Mouse (Mus musculus): ENCODE measurements at regions not wholly inside any gene's neighbourhood (a gene's known extent, or its start where the extent isn't known, plus 50 kb on each side); places are given as distances from the start of the nearest gene placed in this dataset.

- DNase-seq (ENCODE audit: inconsistent ontology term), result no peak
These were observed 80.6 kb downstream of the Fam53a start for GRCm38 (mm10) chr5:33548800-33549199.

- DNase-seq (ENCODE audit: inconsistent ontology term), result peak; percentile 49
These were observed 86.1 kb downstream of the Fam53a start for GRCm38 (mm10) chr5:33543372-33543771.

- DNase-seq (ENCODE audit: inconsistent ontology term), result peak; percentile 52
These were observed 86.8 kb downstream of the Fam53a start for GRCm38 (mm10) chr5:33542643-33543042.

GRCm38 (mm10) chr5:33542000-33542554, 87.4 kb downstream of the Fam53a start:
- peak; percentile 92 for DNase-seq (ENCODE audit: inconsistent ontology term)

GRCm38 (mm10) chr5:33540259-33540658, 89.2 kb downstream of the Fam53a start:
- DNase-seq (ENCODE audit: inconsistent ontology term), result peak; percentile 40

DNA sequence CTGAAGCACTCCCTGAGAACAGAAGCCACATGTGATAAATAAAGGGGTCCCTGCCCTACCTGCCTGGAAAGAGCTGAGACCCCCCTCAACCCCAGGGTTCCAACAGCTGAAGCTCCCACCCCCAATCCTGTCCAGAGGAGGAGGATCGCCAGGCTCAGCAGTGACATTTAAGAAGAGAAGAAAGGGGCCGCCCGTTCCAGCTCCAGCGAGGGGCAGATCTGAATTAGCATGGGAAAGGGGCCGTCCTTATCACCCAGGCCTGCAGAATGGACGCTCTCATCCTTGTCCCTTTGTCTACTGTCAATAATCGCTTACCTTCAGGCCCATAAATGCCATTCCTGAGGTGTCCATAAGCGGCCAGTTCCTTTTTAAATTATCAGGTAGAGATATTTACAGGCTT, 92.0 kb downstream of the Fam53a start:
- DNase-seq (ENCODE audit: inconsistent ontology term), result no peak

- no peak for DNase-seq (ENCODE audit: inconsistent ontology term)
These were observed 92.4 kb downstream of the Fam53a start for GRCm38 (mm10) chr5:33537017-33537416.

DNA sequence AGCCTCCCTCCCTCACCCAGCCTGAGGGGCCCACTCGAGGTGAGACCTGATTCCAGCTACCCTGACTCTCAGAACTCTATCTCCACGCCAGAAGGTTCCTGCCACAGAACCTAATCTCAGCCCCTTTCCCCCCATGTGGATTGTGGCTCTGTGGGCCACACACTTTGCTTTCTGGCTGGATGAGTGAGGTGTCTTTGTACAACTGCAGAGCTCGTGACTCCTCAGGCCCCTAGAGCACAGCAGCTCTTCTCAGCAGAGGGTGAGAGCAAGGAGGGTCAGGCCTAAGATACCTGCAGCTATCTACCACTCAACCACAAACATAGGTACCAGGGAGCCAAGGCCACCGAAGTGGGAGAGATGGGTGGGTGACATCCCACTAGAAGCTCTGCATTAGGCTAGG, 93.2 kb downstream of the Fam53a start:
- no peak for DNase-seq (ENCODE audit: inconsistent ontology term)

DNA sequence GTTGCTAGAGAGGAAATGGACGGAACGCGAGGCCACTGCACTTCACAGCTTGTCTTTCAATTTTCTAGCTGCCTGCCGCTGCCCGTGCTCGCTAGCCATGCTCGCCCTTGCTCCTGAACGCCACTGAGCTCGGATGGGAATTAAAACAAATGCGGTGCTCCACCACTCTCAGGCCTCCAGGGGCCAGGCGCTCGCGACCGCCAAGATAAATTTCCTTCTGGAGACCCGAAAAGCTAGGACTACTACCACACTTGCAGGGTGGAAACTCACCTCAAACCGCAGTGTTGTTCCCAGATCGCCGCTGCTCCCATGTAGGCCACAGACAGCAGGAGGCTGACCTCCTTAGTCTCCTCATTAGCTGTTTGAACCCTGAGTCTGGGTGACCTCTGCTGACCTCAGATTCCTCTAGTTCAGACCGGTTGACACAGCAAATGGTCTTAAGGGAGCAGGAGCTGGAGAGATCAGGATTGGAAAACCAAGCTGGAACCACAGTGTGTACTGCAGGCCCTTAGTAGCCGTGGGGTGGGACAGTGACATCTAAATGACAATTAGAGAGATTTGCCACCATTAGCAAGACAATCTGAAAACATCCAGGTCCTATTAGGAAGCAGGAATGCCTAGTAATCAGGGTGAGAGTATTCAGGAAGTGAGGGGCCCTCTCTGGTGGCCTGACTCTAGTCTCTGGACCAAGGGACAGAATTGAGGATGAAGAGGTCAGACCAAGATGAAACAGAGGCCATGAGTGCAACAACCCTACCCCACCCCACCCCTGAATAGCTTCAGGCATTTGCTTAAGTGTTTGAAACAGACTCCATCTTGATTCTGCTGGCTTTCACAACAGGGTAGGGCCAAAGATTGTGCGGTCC, 94.1 kb downstream of the Fam53a start:
- no peak for DNase-seq (ENCODE audit: inconsistent ontology term)

GRCm38 (mm10) chr5:33534345-33534744, 95.1 kb downstream of the Fam53a start:
- no peak for DNase-seq (ENCODE audit: inconsistent ontology term)

- DNase-seq (ENCODE audit: inconsistent ontology term), result no peak
These were observed 96.2 kb downstream of the Fam53a start for GRCm38 (mm10) chr5:33533185-33533584.

DNA sequence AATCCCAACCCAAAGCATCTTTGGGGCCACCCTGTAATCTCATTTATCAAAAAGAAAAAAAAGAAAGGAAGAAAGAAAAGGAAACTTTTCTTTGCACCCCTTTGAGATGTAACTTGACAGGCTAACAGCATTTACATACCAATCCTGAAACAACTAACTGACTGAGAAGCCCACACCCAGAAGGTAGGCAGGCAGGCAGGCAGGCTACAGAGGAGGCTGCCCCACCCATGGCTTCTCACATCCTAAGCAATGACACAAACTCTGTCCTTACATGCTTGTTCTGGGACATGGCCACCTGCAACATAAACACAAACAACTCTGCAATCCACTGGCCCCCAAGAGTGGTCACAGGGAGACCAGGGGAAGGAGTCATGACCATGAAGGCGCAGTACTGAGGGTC, 97.5 kb upstream of the Nkx1-1 start:
- DNase-seq (ENCODE audit: inconsistent ontology term), result no peak

GRCm38 (mm10) chr5:33529771-33530170, 96.0 kb upstream of the Nkx1-1 start:
- DNase-seq (ENCODE audit: inconsistent ontology term), result no peak

DNA sequence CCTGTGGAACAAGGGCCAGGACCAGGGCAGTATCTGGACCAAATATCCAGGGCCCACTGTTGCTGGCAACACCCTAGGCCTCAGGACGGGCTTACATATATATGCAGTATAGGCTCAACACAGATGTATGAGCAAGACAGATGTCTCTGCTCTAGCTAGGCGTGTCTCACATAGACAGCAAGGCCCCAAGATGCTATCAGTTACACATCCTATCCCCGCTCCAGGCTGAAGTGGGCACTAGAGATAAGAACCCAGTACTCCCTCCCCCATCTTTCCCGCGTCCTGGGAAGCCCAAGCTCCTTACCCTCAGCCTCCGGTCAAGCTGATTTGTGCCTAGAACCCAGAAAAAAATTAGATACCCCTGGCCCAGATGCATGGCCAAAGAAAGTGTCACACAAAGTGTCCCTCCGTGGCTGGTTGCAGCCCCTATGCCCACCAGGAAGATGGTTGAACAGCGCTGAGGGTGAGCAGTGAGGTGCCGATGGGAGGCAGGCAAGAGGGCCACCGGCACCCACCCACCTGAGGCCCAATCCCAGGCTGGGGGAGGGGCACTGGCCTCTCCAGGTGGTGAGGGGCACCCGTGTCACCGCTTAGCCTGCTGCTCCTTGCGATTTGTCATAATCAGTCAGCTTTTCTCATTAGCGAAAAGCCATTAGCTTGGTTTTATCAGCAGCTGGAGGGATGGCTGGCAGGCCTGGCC, 95.3 kb upstream of the Nkx1-1 start:
- no peak for DNase-seq (ENCODE audit: inconsistent ontology term)

GRCm38 (mm10) chr5:33527750-33528149, 94.0 kb upstream of the Nkx1-1 start:
- DNase-seq (ENCODE audit: inconsistent ontology term), result no peak

- no peak for DNase-seq (ENCODE audit: inconsistent ontology term)
These were observed 93.5 kb upstream of the Nkx1-1 start for GRCm38 (mm10) chr5:33527316-33527715.

DNA sequence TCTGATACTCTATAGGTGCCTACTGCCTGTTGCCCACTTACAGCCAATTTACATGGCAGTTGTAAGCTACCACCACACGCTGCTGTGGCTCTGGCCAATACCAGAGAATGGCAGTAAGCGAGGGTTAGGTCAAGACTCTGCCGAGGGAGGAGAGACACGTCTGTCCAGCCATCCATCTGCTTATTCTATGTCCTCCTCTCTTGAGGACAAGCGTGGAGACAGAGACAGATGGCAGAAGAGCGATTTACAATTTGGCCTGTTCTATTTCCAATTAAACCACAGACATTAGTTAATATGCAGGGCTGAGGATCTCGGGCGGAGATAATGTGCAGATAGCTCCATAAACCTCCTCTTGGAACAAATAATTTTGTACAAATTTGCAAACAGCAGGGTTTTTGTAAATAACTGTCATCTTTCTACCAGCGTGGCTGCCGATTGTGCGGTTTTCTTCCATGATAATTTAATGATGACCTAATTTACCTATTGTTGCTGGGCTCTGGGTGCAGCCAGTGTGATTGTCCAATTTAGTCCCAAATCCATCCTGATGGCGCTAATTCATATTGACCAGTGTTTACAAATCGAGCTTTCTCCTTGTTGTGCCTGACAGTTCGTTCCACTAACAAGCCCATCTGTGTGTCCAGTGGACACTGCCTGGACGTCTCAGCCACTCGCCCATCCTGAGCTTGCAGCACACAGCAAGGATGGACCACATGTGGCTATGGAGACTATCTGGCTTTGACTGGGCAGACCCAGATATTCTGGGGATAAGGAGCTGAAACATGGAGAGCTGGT, 88.4 kb upstream of the Nkx1-1 start:
- DNase-seq (ENCODE audit: inconsistent ontology term), result no peak

DNA sequence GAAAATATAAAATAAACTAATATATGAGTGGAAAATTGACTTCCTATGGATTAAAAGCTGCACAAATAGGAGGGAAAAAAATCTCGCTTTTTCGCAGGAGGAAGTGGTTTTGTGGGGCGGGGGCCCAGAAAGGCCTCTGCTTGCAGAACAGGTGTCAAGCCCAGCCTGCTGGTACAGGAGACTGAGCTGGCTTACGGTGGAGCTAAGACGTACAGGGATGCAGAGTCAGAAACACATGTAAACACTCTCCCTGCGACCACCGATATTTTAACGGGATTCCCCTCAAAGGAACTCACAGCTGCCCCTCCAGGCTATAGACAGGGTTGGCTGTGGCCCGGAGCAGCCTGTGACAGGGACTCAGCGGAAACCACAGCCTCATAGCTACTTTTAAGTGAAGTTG, 87.1 kb upstream of the Nkx1-1 start:
- DNase-seq (ENCODE audit: inconsistent ontology term), result no peak

GRCm38 (mm10) chr5:33519394-33519793, 85.6 kb upstream of the Nkx1-1 start:
- no peak for DNase-seq (ENCODE audit: inconsistent ontology term)

DNA sequence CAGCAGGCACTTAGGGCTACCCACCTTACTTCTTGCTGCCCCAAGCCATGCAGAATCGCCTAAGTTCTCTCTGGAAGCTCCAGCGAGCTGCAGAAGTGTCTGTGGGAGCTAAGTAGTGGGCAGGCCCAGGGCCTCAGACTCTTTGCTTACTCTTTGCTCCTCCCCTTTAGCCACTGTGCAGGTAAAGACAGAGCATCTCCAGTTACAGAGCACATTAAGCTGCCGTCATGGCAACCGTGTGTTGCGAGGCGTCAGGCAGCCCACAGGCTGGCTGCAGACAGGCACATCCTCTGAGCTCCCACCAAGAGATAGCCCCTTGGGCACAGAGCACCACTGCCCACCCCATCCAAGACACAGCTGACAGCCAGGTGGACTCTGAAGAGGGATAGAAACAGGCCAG, 85.1 kb upstream of the Nkx1-1 start:
- no peak for DNase-seq (ENCODE audit: inconsistent ontology term)

- DNase-seq (ENCODE audit: inconsistent ontology term), result no peak
These were observed 83.8 kb upstream of the Nkx1-1 start for GRCm38 (mm10) chr5:33517625-33518024.

GRCm38 (mm10) chr5:33516211-33516610, 82.4 kb upstream of the Nkx1-1 start:
- no peak for DNase-seq (ENCODE audit: inconsistent ontology term)
